Mouse (Mus musculus): ENCODE data around the gene 2410131K14Rik. TPM values are rescaled to one million over a fixed set of nuclear protein-coding genes. Genes with fewer than 3 reads are reported as not detected.

The 2410131K14Rik gene
- polyA plus RNA-seq, 1 experiment from 2014 or later = 10.1 TPM

GRCm38 (mm10) chr5:118266309-118266708 is 21.3 kb downstream of the 2410131K14Rik start:
- Histone ChIP-seq H3K4me1 (ENCODE audit: control insufficient read depth, insufficient read depth, low read length) (peaks cover 4% of the 10 kb centered on the region; the same call in 1 of the 2 replicates), H3K4me2 (ENCODE audit: low read depth, low read length) (no peak overlapping the region), H3K27ac (replicated peaks; ENCODE audit: low read depth, low read length) (no peak overlapping the region), H3K4me3 (ENCODE audit: low read depth, low read length) (no peak overlapping the region), H3K9ac (ENCODE audit: low read depth, low read length) (no peak overlapping the region), H3K9me3 (ENCODE audit: control insufficient read depth, low read length) (no peaks in the 10 kb centered on the region), H3K27me3 (replicated peaks; ENCODE audit: control insufficient read depth, insufficient read depth, low read length) (peaks cover 6% of the 10 kb centered on the region), H3K36me3 (ENCODE audit: control insufficient read depth, insufficient read depth, low read length) (peaks cover 13% of the 10 kb centered on the region; the same call in 1 of the 2 replicates)
- no peak for DNase-seq (ENCODE audit: low spot score)
- 41% methylated on average over 8 of the region's 8 CpGs for WGBS
- ATAC-seq (ENCODE audit: low read depth) = no peak

- Histone ChIP-seq H3K9ac (ENCODE audit: low read depth, low read length) (peak overlapping the region; percentile 51), H3K27ac (replicated peaks; ENCODE audit: low read depth, low read length) (no peak overlapping the region)
Observed at GRCm38 (mm10) chr5:118268987-118269386, 24.0 kb downstream of the 2410131K14Rik start.

GRCm38 (mm10) chr5:118271449-118272110 is 26.6 kb downstream of the 2410131K14Rik start:
- Histone ChIP-seq H3K4me3 (ENCODE audit: low read depth, low read length) (no peak overlapping the region), H3K9me3 (ENCODE audit: control insufficient read depth, low read length) (no peaks in the 10 kb centered on the region), H3K9ac (ENCODE audit: low read depth, low read length) (no peak overlapping the region), H3K36me3 (ENCODE audit: control insufficient read depth, insufficient read depth, low read length) (no peaks in the 10 kb centered on the region), H3K27ac (replicated peaks; ENCODE audit: low read depth, low read length) (no peak overlapping the region), H3K27me3 (replicated peaks; ENCODE audit: control insufficient read depth, insufficient read depth, low read length) (peaks cover 10% of the 10 kb centered on the region), H3K4me2 (ENCODE audit: low read depth, low read length) (no peak overlapping the region), H3K4me1 (ENCODE audit: control insufficient read depth, insufficient read depth, low read length) (peaks cover 19% of the 10 kb centered on the region)
- ATAC-seq (ENCODE audit: low read depth) = no peak
- no peak for DNase-seq (ENCODE audit: low spot score)
- 63% methylated on average over 10 of the region's 10 CpGs for WGBS

More at GRCm38 (mm10) chr5:118268987-118269386, 24.0 kb downstream of the 2410131K14Rik start:
- no peak overlapping the region for H3K4me3 ChIP-seq (ENCODE audit: low read depth, low read length)
- WGBS = under 1% methylated on average over 13 of the region's 13 CpGs
- H3K9me3 ChIP-seq (ENCODE audit: control insufficient read depth, low read length) = no peaks in the 10 kb centered on the region
- DNase-seq (ENCODE audit: low spot score) = peak; percentile 87
- peaks cover 8% of the 10 kb centered on the region; the same call in 1 of the 2 replicates for H3K4me1 ChIP-seq (ENCODE audit: control insufficient read depth, insufficient read depth, low read length)
- peaks cover 10% of the 10 kb centered on the region for H3K27me3 ChIP-seq (replicated peaks; ENCODE audit: control insufficient read depth, insufficient read depth, low read length)
- H3K36me3 ChIP-seq (ENCODE audit: control insufficient read depth, insufficient read depth, low read length) = no peaks in the 10 kb centered on the region
- H3K4me2 ChIP-seq (ENCODE audit: low read depth, low read length) = peak overlapping the region; percentile 46
- peak; percentile 88 for ATAC-seq (ENCODE audit: low read depth)

- Histone ChIP-seq H3K4me3 (ENCODE audit: low read depth, low read length) (no peak overlapping the region), H3K9me3 (ENCODE audit: control insufficient read depth, low read length) (no peaks in the 10 kb centered on the region), H3K36me3 (ENCODE audit: control insufficient read depth, insufficient read depth, low read length) (no peaks in the 10 kb centered on the region), H3K9ac (ENCODE audit: low read depth, low read length) (no peak overlapping the region), H3K27ac (replicated peaks; ENCODE audit: low read depth, low read length) (no peak overlapping the region), H3K4me2 (ENCODE audit: low read depth, low read length) (no peak overlapping the region), H3K27me3 (replicated peaks; ENCODE audit: control insufficient read depth, insufficient read depth, low read length) (peaks cover 10% of the 10 kb centered on the region), H3K4me1 (ENCODE audit: control insufficient read depth, insufficient read depth, low read length) (peaks cover 19% of the 10 kb centered on the region)
- ATAC-seq (ENCODE audit: low read depth) (no peak), DNase-seq (ENCODE audit: low spot score) (no peak)
- WGBS = 62% methylated on average over 7 of the region's 7 CpGs
Observed at GRCm38 (mm10) chr5:118273446-118273845, 28.4 kb downstream of the 2410131K14Rik start.

- peak; percentile 88 for DNase-seq (ENCODE audit: low spot score)
- 17% methylated on average over 9 of the region's 9 CpGs for WGBS
- no peak overlapping the region for H3K9ac ChIP-seq (ENCODE audit: low read depth, low read length)
- ATAC-seq (ENCODE audit: low read depth) = peak; percentile 89
- H3K36me3 ChIP-seq (ENCODE audit: control insufficient read depth, insufficient read depth, low read length) = no peaks in the 10 kb centered on the region
- no peak overlapping the region for H3K4me2 ChIP-seq (ENCODE audit: low read depth, low read length)
- no peak overlapping the region for H3K27ac ChIP-seq (replicated peaks; ENCODE audit: low read depth, low read length)
- no peak overlapping the region for H3K4me3 ChIP-seq (ENCODE audit: low read depth, low read length)
- H3K4me1 ChIP-seq (ENCODE audit: control insufficient read depth, insufficient read depth, low read length) = peaks cover 15% of the 10 kb centered on the region; the same call in 1 of the 2 replicates
- peaks cover 8% of the 10 kb centered on the region for H3K27me3 ChIP-seq (replicated peaks; ENCODE audit: control insufficient read depth, insufficient read depth, low read length)
- H3K9me3 ChIP-seq (ENCODE audit: control insufficient read depth, low read length) = no peaks in the 10 kb centered on the region
Observed at GRCm38 (mm10) chr5:118274546-118274945, 29.5 kb downstream of the 2410131K14Rik start.

GRCm38 (mm10) chr5:118276281-118276680 is 31.3 kb downstream of the 2410131K14Rik start:
- H3K9me3 ChIP-seq (ENCODE audit: control insufficient read depth, low read length) = no peaks in the 10 kb centered on the region
- ATAC-seq (ENCODE audit: low read depth) = no peak
- H3K27ac ChIP-seq (replicated peaks; ENCODE audit: low read depth, low read length) = no peak overlapping the region
- peaks cover 15% of the 10 kb centered on the region; the same call in 1 of the 2 replicates for H3K4me1 ChIP-seq (ENCODE audit: control insufficient read depth, insufficient read depth, low read length)
- no peaks in the 10 kb centered on the region for H3K36me3 ChIP-seq (ENCODE audit: control insufficient read depth, insufficient read depth, low read length)
- no peak overlapping the region for H3K9ac ChIP-seq (ENCODE audit: low read depth, low read length)
- H3K27me3 ChIP-seq (replicated peaks; ENCODE audit: control insufficient read depth, insufficient read depth, low read length) = 0 out of 2 replicates have a peak, but pooled peaks cover 3% of the 10 kb centered on the region
- H3K4me3 ChIP-seq (ENCODE audit: low read depth, low read length) = no peak overlapping the region
- peak; percentile 30 for DNase-seq (ENCODE audit: low spot score)
- 45% methylated on average over 7 of the region's 7 CpGs for WGBS
- H3K4me2 ChIP-seq (ENCODE audit: low read depth, low read length) = no peak overlapping the region

GRCm38 (mm10) chr5:118276711-118277110 is 31.7 kb downstream of the 2410131K14Rik start:
- Histone ChIP-seq H3K27ac (replicated peaks; ENCODE audit: low read depth, low read length) (no peak overlapping the region), H3K4me1 (ENCODE audit: control insufficient read depth, insufficient read depth, low read length) (peaks cover 15% of the 10 kb centered on the region; the same call in 1 of the 2 replicates), H3K4me2 (ENCODE audit: low read depth, low read length) (no peak overlapping the region), H3K9me3 (ENCODE audit: control insufficient read depth, low read length) (peaks cover 2% of the 10 kb centered on the region; the same call in 1 of the 2 replicates), H3K4me3 (ENCODE audit: low read depth, low read length) (no peak overlapping the region), H3K27me3 (replicated peaks; ENCODE audit: control insufficient read depth, insufficient read depth, low read length) (0 out of 2 replicates have a peak, but pooled peaks cover 2% of the 10 kb centered on the region), H3K9ac (ENCODE audit: low read depth, low read length) (no peak overlapping the region), H3K36me3 (ENCODE audit: control insufficient read depth, insufficient read depth, low read length) (no peaks in the 10 kb centered on the region)
- ATAC-seq (ENCODE audit: low read depth) (no peak), DNase-seq (ENCODE audit: low spot score) (no peak)
- WGBS = 24% methylated on average over 8 of the region's 8 CpGs

GRCm38 (mm10) chr5:118277741-118278495 is 32.9 kb downstream of the 2410131K14Rik start:
- Histone ChIP-seq H3K4me3 (ENCODE audit: low read depth, low read length) (no peak overlapping the region), H3K36me3 (ENCODE audit: control insufficient read depth, insufficient read depth, low read length) (no peaks in the 10 kb centered on the region), H3K27ac (replicated peaks; ENCODE audit: low read depth, low read length) (no peak overlapping the region), H3K27me3 (replicated peaks; ENCODE audit: control insufficient read depth, insufficient read depth, low read length) (no peaks in the 10 kb centered on the region), H3K9me3 (ENCODE audit: control insufficient read depth, low read length) (peaks cover 5% of the 10 kb centered on the region; the same call in 1 of the 2 replicates), H3K9ac (ENCODE audit: low read depth, low read length) (no peak overlapping the region), H3K4me1 (ENCODE audit: control insufficient read depth, insufficient read depth, low read length) (peaks cover 15% of the 10 kb centered on the region; the same call in 1 of the 2 replicates), H3K4me2 (ENCODE audit: low read depth, low read length) (no peak overlapping the region)
- ATAC-seq (ENCODE audit: low read depth) (no peak), DNase-seq (ENCODE audit: low spot score) (no peak)
- WGBS = 88% methylated on average over 18 of the region's 18 CpGs
